Mouse (Mus musculus) heart, embryonic 12.5 days (tissue): Measurements from ENCODE around the gene Rab8b. TPM values are rescaled to one million over a fixed set of nuclear protein-coding genes. Genes with fewer than 3 reads are reported as not detected.
"Not testable (repeated sequence)": the region's sequence is repeated elsewhere in the genome, so short reads cannot be mapped to it uniquely, and the experiment has no call there.

Experiments
- ATAC-seq: fragments of 200-750 bp; cut with Nextera tagmentation; 2 replicates; pipeline ENCODE4 v1.8.0; 2017; ENCODE audit warnings: moderate TSS enrichment, moderate library complexity; ENCODE audit not compliant: insufficient number of reproducible peaks, low FRiP score
- H3K27ac ChIP-seq: fragments of 300-500 bp; sonication (generic); 2 replicates; pipeline ENCODE4 v1.5.1; 2016; ENCODE audit warnings: mild to moderate bottlenecking, moderate library complexity; ENCODE audit not compliant: poor library complexity, severe bottlenecking
- H3K27me3 ChIP-seq: fragments of 300-500 bp; sonication (generic); replicated peaks from 2 replicates; pipeline ENCODE4 v1.6.1; 2016; ENCODE audit warnings: mild to moderate bottlenecking, moderate library complexity
- H3K36me3 ChIP-seq: fragments of 300-500 bp; sonication (generic); 2 replicates; pipeline ENCODE4 v1.6.1; 2016; ENCODE audit warnings: mild to moderate bottlenecking, moderate library complexity
- H3K4me1 ChIP-seq: fragments of 300-500 bp; sonication (generic); replicated peaks from 2 replicates; pipeline ENCODE4 v1.6.1; 2016; ENCODE audit warnings: mild to moderate bottlenecking
- H3K4me2 ChIP-seq: fragments of 300-500 bp; sonication (generic); 2 replicates; pipeline ENCODE4 v1.6.1; 2016; ENCODE audit warnings: mild to moderate bottlenecking, moderate library complexity
- H3K4me3 ChIP-seq: fragments of 300-500 bp; sonication (generic); 2 replicates; pipeline ENCODE4 v1.5.1; 2016; ENCODE audit warnings: mild to moderate bottlenecking
- H3K9ac ChIP-seq: fragments of 300-500 bp; sonication (generic); 2 replicates; pipeline ENCODE4 v1.6.1; 2016; ENCODE audit warnings: mild to moderate bottlenecking, moderate library complexity
- H3K9me3 ChIP-seq: fragments of 300-500 bp; sonication (generic); replicated peaks from 2 replicates; pipeline ENCODE4 v1.6.1; 2016; ENCODE audit warnings: mild to moderate bottlenecking, moderate library complexity
- WGBS: fragments of 180-500 bp; shearing (Covaris S2); methylation state at CpG from one replicate; pipeline ENCODE4 v1.1.7; 2016; 5-methylcytosine and 5-hydroxymethylcytosine counted together
- polyA plus RNA-seq: library from polyadenylated mRNA; unstranded; fragments of >200 nt; fragmentation: Nextera tagmentation; extraction: Ambion mirVana; gene quantifications from 2 replicates; pipeline ENCODE4 v1.2.1, GENCODE M21; 2016

Rab8b gene
- polyA plus RNA-seq, 1 experiment from 2014 or later = 24.4 TPM

- Histone ChIP-seq H3K27ac (no peak overlapping the region), H3K9ac (no peak overlapping the region), H3K27me3 (no peaks in the 10 kb centered on the region), H3K36me3 (no peaks in the 10 kb centered on the region), H3K4me2 (no peak overlapping the region), H3K4me3 (no peak overlapping the region), H3K9me3 (no peaks in the 10 kb centered on the region), H3K4me1 (peaks cover 29% of the 10 kb centered on the region)
- WGBS = 61% methylated on average over 2 of the region's 2 CpGs
- ATAC-seq = no peak
Measured at GRCm38 (mm10) chr9:66884609-66885008, 34.9 kb downstream of the Rab8b start.

GRCm38 (mm10) chr9:66883500-66883899 lies 36.0 kb downstream of the Rab8b start:
- Histone ChIP-seq H3K4me1 (peaks cover 26% of the 10 kb centered on the region), H3K27ac (no peak overlapping the region), H3K36me3 (no peaks in the 10 kb centered on the region), H3K4me3 (no peak overlapping the region), H3K9me3 (no peaks in the 10 kb centered on the region; the same call in 1 of the 2 replicates), H3K27me3 (no peaks in the 10 kb centered on the region), H3K4me2 (no peak overlapping the region), H3K9ac (no peak overlapping the region)
- 85% methylated on average over 5 of the region's 5 CpGs for WGBS
- ATAC-seq = no peak

GRCm38 (mm10) chr9:66882406-66882821 lies 37.1 kb downstream of the Rab8b start:
- Histone ChIP-seq H3K4me3 (no peak overlapping the region), H3K27me3 (no peaks in the 10 kb centered on the region), H3K9me3 (no peaks in the 10 kb centered on the region; the same call in 1 of the 2 replicates), H3K27ac (no peak overlapping the region), H3K9ac (no peak overlapping the region), H3K4me2 (no peak overlapping the region), H3K4me1 (peaks cover 21% of the 10 kb centered on the region), H3K36me3 (no peaks in the 10 kb centered on the region)
- ATAC-seq = no peak
- 64% methylated on average over 8 of the region's 8 CpGs for WGBS

- no peak for ATAC-seq
- no peak overlapping the region for H3K4me2 ChIP-seq
- no peaks in the 10 kb centered on the region for H3K36me3 ChIP-seq
- no peak overlapping the region for H3K4me3 ChIP-seq
- no peak overlapping the region for H3K9ac ChIP-seq
- no peaks in the 10 kb centered on the region for H3K27me3 ChIP-seq
- H3K9me3 ChIP-seq = no peaks in the 10 kb centered on the region; the same call in 1 of the 2 replicates
- WGBS = 75% methylated on average over 3 of the region's 3 CpGs
- no peak overlapping the region for H3K27ac ChIP-seq
- peaks cover 17% of the 10 kb centered on the region for H3K4me1 ChIP-seq
Measured at GRCm38 (mm10) chr9:66881858-66882257, 37.6 kb downstream of the Rab8b start.

- Histone ChIP-seq H3K27me3 (no peaks in the 10 kb centered on the region), H3K27ac (no peak overlapping the region), H3K4me3 (no peak overlapping the region), H3K36me3 (no peaks in the 10 kb centered on the region), H3K4me1 (peaks cover 9% of the 10 kb centered on the region; the same call in 1 of the 2 replicates), H3K9ac (no peak overlapping the region), H3K9me3 (no peaks in the 10 kb centered on the region; the same call in 1 of the 2 replicates), H3K4me2 (no peak overlapping the region)
- ATAC-seq = no peak
- 82% methylated on average over 2 of the region's 2 CpGs for WGBS
Measured at GRCm38 (mm10) chr9:66880752-66881151, 38.7 kb downstream of the Rab8b start.

- 87% methylated on average over 6 of the region's 6 CpGs for WGBS
- Histone ChIP-seq H3K36me3 (0 out of 2 replicates have a peak, but pooled peaks cover 3% of the 10 kb centered on the region), H3K9ac (no peak overlapping the region), H3K4me3 (no peak overlapping the region), H3K27me3 (no peaks in the 10 kb centered on the region), H3K4me1 (peaks cover 9% of the 10 kb centered on the region; the same call in 1 of the 2 replicates), H3K9me3 (peaks cover 1% of the 10 kb centered on the region), H3K27ac (no peak overlapping the region), H3K4me2 (no peak overlapping the region)
- no peak for ATAC-seq
Measured at GRCm38 (mm10) chr9:66879486-66879885, 40.0 kb downstream of the Rab8b start.

- ATAC-seq = no peak
- Histone ChIP-seq H3K4me3 (no peak overlapping the region), H3K27me3 (no peaks in the 10 kb centered on the region), H3K36me3 (0 out of 2 replicates have a peak, but pooled peaks cover 3% of the 10 kb centered on the region), H3K4me1 (peaks cover 9% of the 10 kb centered on the region; the same call in 1 of the 2 replicates), H3K9me3 (peaks cover 5% of the 10 kb centered on the region), H3K27ac (no peak overlapping the region), H3K4me2 (no peak overlapping the region), H3K9ac (no peak overlapping the region)
- WGBS = 91% methylated on average over 3 of the region's 3 CpGs
Measured at GRCm38 (mm10) chr9:66878899-66879298, 40.6 kb downstream of the Rab8b start.

GRCm38 (mm10) chr9:66876577-66876976 lies 42.9 kb downstream of the Rab8b start:
- Histone ChIP-seq H3K27me3 (no peaks in the 10 kb centered on the region), H3K4me3 (no peak overlapping the region), H3K36me3 (0 out of 2 replicates have a peak, but pooled peaks cover 3% of the 10 kb centered on the region), H3K9ac (no peak overlapping the region), H3K4me1 (0 out of 2 replicates have a peak, but pooled peaks cover 11% of the 10 kb centered on the region), H3K4me2 (no peak overlapping the region), H3K27ac (no peak overlapping the region), H3K9me3 (peaks cover 5% of the 10 kb centered on the region)
- 65% methylated on average over 5 of the region's 5 CpGs for WGBS
- 0 out of 2 replicates have a peak, but pooled peaks have one; percentile 55 for ATAC-seq

GRCm38 (mm10) chr9:66874297-66874696 lies 45.2 kb downstream of the Rab8b start:
- WGBS = 95% methylated on average over 5 of the region's 5 CpGs
- H3K4me1 ChIP-seq = 0 out of 2 replicates have a peak, but pooled peaks cover 11% of the 10 kb centered on the region
- H3K9ac ChIP-seq = no peak overlapping the region
- ATAC-seq = no peak
- H3K27ac ChIP-seq = no peak overlapping the region
- H3K27me3 ChIP-seq = no peaks in the 10 kb centered on the region
- H3K36me3 ChIP-seq = 0 out of 2 replicates have a peak, but pooled peaks cover 3% of the 10 kb centered on the region
- H3K4me2 ChIP-seq = no peak overlapping the region
- H3K4me3 ChIP-seq = no peak overlapping the region
- H3K9me3 ChIP-seq = peaks cover 5% of the 10 kb centered on the region

- ATAC-seq = no peak
- H3K36me3 ChIP-seq = 0 out of 2 replicates have a peak, but pooled peaks cover 3% of the 10 kb centered on the region
- H3K9me3 ChIP-seq = peaks cover 5% of the 10 kb centered on the region
- no peak overlapping the region for H3K27ac ChIP-seq
- 0 out of 2 replicates have a peak, but pooled peaks cover 11% of the 10 kb centered on the region for H3K4me1 ChIP-seq
- no peak overlapping the region for H3K4me3 ChIP-seq
- H3K9ac ChIP-seq = no peak overlapping the region
- no peaks in the 10 kb centered on the region for H3K27me3 ChIP-seq
- no peak overlapping the region for H3K4me2 ChIP-seq
Measured at GRCm38 (mm10) chr9:66873531-66873930, 46.0 kb downstream of the Rab8b start.

GRCm38 (mm10) chr9:66873009-66873408 lies 46.5 kb downstream of the Rab8b start:
- H3K4me2 ChIP-seq, H3K27me3 ChIP-seq, H3K27ac ChIP-seq, H3K9ac ChIP-seq, H3K36me3 ChIP-seq, H3K4me3 ChIP-seq, ATAC-seq, H3K9me3 ChIP-seq: not testable (repeated sequence)
- peaks cover 16% of the 10 kb centered on the region for H3K4me1 ChIP-seq
- 68% methylated on average over 2 of the region's 2 CpGs for WGBS
